Mouse (Mus musculus) intestine, embryonic 15.5 days (tissue): ENCODE measurements around the gene Prkd3. TPM values are rescaled to one million over a fixed set of nuclear protein-coding genes. Genes with fewer than 3 reads are reported as not detected.

Experiments used
- ATAC-seq: fragments of 200-750 bp; cut with Nextera tagmentation; 2 replicates; pipeline ENCODE4 v1.8.0; 2017; ENCODE audit warnings: moderate TSS enrichment, moderate library complexity
- H3K27ac ChIP-seq: fragments of 300-500 bp; sonication (generic); 2 replicates; pipeline ENCODE4 v1.5.1; 2015; ENCODE audit warnings: mild to moderate bottlenecking, inconsistent platforms
- H3K27me3 ChIP-seq: fragments of 300-500 bp; sonication (generic); replicated peaks from 2 replicates; pipeline ENCODE4 v1.6.1; 2015; ENCODE audit warnings: inconsistent platforms
- H3K36me3 ChIP-seq: fragments of 300-500 bp; sonication (generic); 2 replicates; pipeline ENCODE4 v1.6.1; 2015; ENCODE audit warnings: inconsistent platforms
- H3K4me1 ChIP-seq: fragments of 300-500 bp; sonication (generic); replicated peaks from 2 replicates; pipeline ENCODE4 v1.6.1; 2015; ENCODE audit warnings: inconsistent platforms
- H3K4me2 ChIP-seq: fragments of 300-500 bp; sonication (generic); replicated peaks from 2 replicates; pipeline ENCODE4 v1.6.1; 2015; ENCODE audit warnings: mild to moderate bottlenecking, inconsistent platforms
- H3K4me3 ChIP-seq: fragments of 300-500 bp; sonication (generic); replicated peaks from 2 replicates; pipeline ENCODE4 v1.5.1; 2015; ENCODE audit warnings: inconsistent platforms
- H3K9ac ChIP-seq: fragments of 300-500 bp; sonication (generic); 2 replicates; pipeline ENCODE4 v1.6.1; 2015; ENCODE audit warnings: inconsistent platforms
- H3K9me3 ChIP-seq: fragments of 300-500 bp; sonication (generic); 2 replicates; pipeline ENCODE4 v1.6.1; 2016; ENCODE audit warnings: inconsistent platforms
- WGBS: fragments of 180-500 bp; shearing (Covaris S2); methylation state at CpG from one replicate; pipeline ENCODE4 v1.1.7; 2015; 5-methylcytosine and 5-hydroxymethylcytosine counted together
- polyA plus RNA-seq: library from polyadenylated mRNA; unstranded; fragments of >200 nt; fragmentation: Nextera tagmentation; extraction: Ambion mirVana; gene quantifications from 2 replicates; pipeline ENCODE4 v1.2.1, GENCODE M21; 2015

Gene Prkd3
- polyA plus RNA-seq, 1 experiment from 2014 or later = 30.9 TPM

GRCm38 (mm10) chr17:79031569-79031968 lies 11.0 kb upstream of the Prkd3 start:
- Histone ChIP-seq H3K4me3 (no peak overlapping the region), H3K4me2 (no peak overlapping the region), H3K9me3 (no peaks in the 10 kb centered on the region), H3K9ac (no peak overlapping the region), H3K4me1 (no peaks in the 10 kb centered on the region), H3K36me3 (no peaks in the 10 kb centered on the region), H3K27me3 (no peaks in the 10 kb centered on the region), H3K27ac (no peak overlapping the region)
- 85% methylated on average over 5 of the region's 5 CpGs for WGBS
- ATAC-seq = no peak

- H3K27ac ChIP-seq = no peak overlapping the region
Observed at GRCm38 (mm10) chr17:79029226-79029625, 8.6 kb upstream of the Prkd3 start.

DNA sequence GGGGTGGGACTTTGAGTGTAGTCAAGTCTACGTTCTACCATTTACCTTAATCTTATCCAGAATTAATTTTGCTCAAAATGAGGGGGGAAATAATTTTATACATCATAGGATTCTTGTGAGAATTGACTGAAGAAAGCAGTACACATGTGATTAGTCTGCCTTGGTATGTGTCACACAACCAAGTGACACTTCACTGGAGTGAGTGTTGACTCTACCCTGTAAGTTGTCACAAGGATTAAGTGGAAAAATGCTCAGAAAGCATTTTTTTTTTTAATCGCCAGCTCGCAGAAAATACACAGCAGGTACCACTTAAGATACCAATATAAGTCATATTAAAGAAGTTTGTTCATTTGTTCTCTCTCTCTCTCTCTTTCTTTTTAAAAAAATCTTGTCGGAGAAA lies 3.9 kb upstream of the Prkd3 start:
- H3K4me2 ChIP-seq = no peak overlapping the region
- H3K4me3 ChIP-seq = no peak overlapping the region
- ATAC-seq = no peak
- no peak overlapping the region for H3K9ac ChIP-seq
- no peaks in the 10 kb centered on the region for H3K9me3 ChIP-seq
- H3K27ac ChIP-seq = no peak overlapping the region
- no peaks in the 10 kb centered on the region for H3K36me3 ChIP-seq
- no peaks in the 10 kb centered on the region for H3K4me1 ChIP-seq
- no peaks in the 10 kb centered on the region for H3K27me3 ChIP-seq
- WGBS = 76% methylated on average over 4 of the region's 4 CpGs

More at GRCm38 (mm10) chr17:79029226-79029625, 8.6 kb upstream of the Prkd3 start:
- Histone ChIP-seq H3K36me3 (no peaks in the 10 kb centered on the region), H3K27me3 (no peaks in the 10 kb centered on the region), H3K9me3 (no peaks in the 10 kb centered on the region), H3K4me2 (no peak overlapping the region), H3K4me3 (no peak overlapping the region), H3K4me1 (no peaks in the 10 kb centered on the region), H3K9ac (no peak overlapping the region)
- WGBS = 71% methylated on average over 3 of the region's 3 CpGs
- no peak for ATAC-seq

DNA sequence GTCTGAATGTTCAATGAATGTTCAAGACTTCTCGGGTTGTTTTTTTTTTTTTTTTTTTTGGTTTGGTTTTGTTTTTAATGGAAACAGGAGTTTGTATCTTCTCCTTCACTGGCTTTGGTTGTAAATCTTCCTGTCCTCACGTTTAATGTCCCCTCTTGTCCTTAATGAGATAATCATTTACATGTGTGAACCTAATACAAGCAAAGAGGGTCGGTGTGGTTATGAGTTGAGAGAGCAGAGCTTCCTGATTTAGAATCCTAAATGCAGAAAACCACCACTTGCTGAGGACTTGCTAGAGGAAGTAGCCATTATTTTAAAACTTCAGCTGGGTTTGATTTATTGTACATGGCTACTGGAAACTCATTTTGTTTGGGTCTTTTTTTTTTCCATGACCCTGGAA lies 2.1 kb upstream of the Prkd3 start:
- H3K9me3 ChIP-seq = no peaks in the 10 kb centered on the region
- H3K27ac ChIP-seq = no peak overlapping the region
- H3K36me3 ChIP-seq = no peaks in the 10 kb centered on the region
- H3K4me3 ChIP-seq = no peak overlapping the region
- H3K27me3 ChIP-seq = no peaks in the 10 kb centered on the region
- H3K4me1 ChIP-seq = peaks cover 3% of the 10 kb centered on the region; the same call in 1 of the 2 replicates
- H3K9ac ChIP-seq = no peak overlapping the region
- no peak for ATAC-seq
- WGBS = 32% methylated on average over 3 of the region's 3 CpGs
- H3K4me2 ChIP-seq = no peak overlapping the region

GRCm38 (mm10) chr17:79020984-79021335 lies 344 bp upstream of the Prkd3 start:
- no peaks in the 10 kb centered on the region for H3K27me3 ChIP-seq
- no peaks in the 10 kb centered on the region for H3K36me3 ChIP-seq
- no peak; the same call in none of the 2 replicates for ATAC-seq
- H3K27ac ChIP-seq = no peak overlapping the region
- H3K4me1 ChIP-seq = peaks cover 4% of the 10 kb centered on the region; the same call in 1 of the 2 replicates
- H3K4me2 ChIP-seq = peak overlapping the region; percentile 79
- peak overlapping the region; percentile 85 for H3K4me3 ChIP-seq
- H3K9me3 ChIP-seq = no peaks in the 10 kb centered on the region
- 2% methylated on average over 24 of the region's 24 CpGs for WGBS
- peak overlapping the region; percentile 78 for H3K9ac ChIP-seq

GRCm38 (mm10) chr17:79019726-79020207 lies 849 bp downstream of the Prkd3 start:
- Histone ChIP-seq H3K36me3 (no peaks in the 10 kb centered on the region), H3K4me1 (peaks cover 10% of the 10 kb centered on the region; the same call in 1 of the 2 replicates), H3K9ac (peak overlapping the region; percentile 78), H3K27ac (peak overlapping the region; percentile 89), H3K9me3 (no peaks in the 10 kb centered on the region), H3K27me3 (no peaks in the 10 kb centered on the region), H3K4me3 (peak overlapping the region; percentile 85), H3K4me2 (peak overlapping the region; percentile 79)
- ATAC-seq = no peak
- WGBS = under 1% methylated on average over 18 of the region's 18 CpGs

DNA sequence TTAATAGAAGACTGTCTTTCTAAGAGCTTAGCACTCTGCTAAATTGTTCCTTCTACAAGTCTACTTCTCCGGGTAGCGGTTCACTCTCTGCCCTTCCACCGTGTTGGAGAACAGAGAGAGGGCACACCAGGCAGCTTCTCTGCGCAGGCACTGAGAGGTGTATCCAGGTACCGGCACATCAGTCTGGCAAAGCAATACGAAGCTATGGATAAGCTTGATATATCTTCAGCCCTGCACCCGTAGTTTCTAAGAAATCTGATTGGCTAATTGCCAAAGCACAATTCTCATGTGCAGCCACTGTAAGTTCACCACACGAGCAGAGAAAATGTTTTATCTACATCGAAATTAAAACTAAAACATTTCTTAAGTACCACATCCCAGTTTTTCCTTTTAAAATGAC lies 2.2 kb downstream of the Prkd3 start:
- no peaks in the 10 kb centered on the region for H3K9me3 ChIP-seq
- no peaks in the 10 kb centered on the region for H3K27me3 ChIP-seq
- WGBS = 32% methylated on average over 9 of the region's 9 CpGs
- H3K4me1 ChIP-seq = peaks cover 10% of the 10 kb centered on the region; the same call in 1 of the 2 replicates
- peak overlapping the region; percentile 79 for H3K4me2 ChIP-seq
- 0 out of 2 replicates have a peak overlapping the region, but pooled peaks have one; percentile 23 for H3K9ac ChIP-seq
- no peak for ATAC-seq
- 0 out of 2 replicates have a peak overlapping the region, but pooled peaks have one; percentile 14 for H3K4me3 ChIP-seq
- no peak overlapping the region for H3K27ac ChIP-seq
- no peaks in the 10 kb centered on the region for H3K36me3 ChIP-seq

- H3K27ac ChIP-seq = no peak overlapping the region
- no peak overlapping the region for H3K4me3 ChIP-seq
- no peak overlapping the region for H3K9ac ChIP-seq
- no peak overlapping the region for H3K4me2 ChIP-seq
- WGBS = 60% methylated on average over 10 of the region's 10 CpGs
- no peaks in the 10 kb centered on the region for H3K9me3 ChIP-seq
- no peaks in the 10 kb centered on the region for H3K27me3 ChIP-seq
- no peaks in the 10 kb centered on the region for H3K36me3 ChIP-seq
- peaks cover 10% of the 10 kb centered on the region; the same call in 1 of the 2 replicates for H3K4me1 ChIP-seq
- ATAC-seq = no peak
Observed at GRCm38 (mm10) chr17:79015831-79016230, 4.8 kb downstream of the Prkd3 start.

DNA sequence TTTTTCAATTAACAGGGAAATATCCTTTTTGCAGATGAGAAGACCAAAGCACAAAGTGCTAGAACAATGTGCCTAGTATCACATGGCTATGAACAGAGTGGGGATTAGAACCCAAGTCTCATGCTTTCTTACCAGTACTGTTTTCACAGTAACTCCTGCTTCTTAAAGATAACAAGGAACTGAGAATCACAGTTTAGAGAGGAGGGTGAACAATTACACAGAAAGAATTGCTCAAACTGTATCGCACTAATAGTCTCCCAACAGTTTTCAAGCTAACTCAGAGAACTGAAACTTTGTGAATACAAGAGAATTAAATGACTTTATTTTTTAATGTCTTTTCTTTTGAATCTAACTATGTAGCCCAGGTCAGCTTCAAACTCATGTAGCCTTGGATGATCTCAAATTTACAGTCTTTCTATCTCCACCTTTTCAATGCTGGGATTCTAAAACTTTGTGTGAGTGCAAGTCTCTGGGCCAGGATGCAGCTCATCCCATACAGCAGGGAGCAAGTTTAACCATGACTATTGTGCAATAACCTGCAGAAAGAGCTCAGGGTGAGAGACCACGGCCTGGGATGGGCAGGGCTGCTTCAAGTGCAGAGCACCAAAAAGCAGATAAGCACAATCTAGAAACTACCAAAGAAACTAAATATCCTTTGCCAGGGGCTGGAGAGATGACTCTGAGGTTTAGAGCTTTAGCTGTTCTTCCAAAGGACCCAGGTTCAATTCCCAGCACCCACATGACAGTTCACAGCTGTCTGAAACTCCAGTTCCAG lies 5.5 kb downstream of the Prkd3 start:
- 83% methylated on average over 2 of the region's 2 CpGs for WGBS
- no peak overlapping the region for H3K9ac ChIP-seq
- ATAC-seq = no peak
- no peak overlapping the region for H3K27ac ChIP-seq
- H3K36me3 ChIP-seq = no peaks in the 10 kb centered on the region
- no peaks in the 10 kb centered on the region for H3K9me3 ChIP-seq
- H3K27me3 ChIP-seq = no peaks in the 10 kb centered on the region
- peaks cover 10% of the 10 kb centered on the region; the same call in 1 of the 2 replicates for H3K4me1 ChIP-seq
- H3K4me3 ChIP-seq = no peak overlapping the region
- H3K4me2 ChIP-seq = no peak overlapping the region

DNA sequence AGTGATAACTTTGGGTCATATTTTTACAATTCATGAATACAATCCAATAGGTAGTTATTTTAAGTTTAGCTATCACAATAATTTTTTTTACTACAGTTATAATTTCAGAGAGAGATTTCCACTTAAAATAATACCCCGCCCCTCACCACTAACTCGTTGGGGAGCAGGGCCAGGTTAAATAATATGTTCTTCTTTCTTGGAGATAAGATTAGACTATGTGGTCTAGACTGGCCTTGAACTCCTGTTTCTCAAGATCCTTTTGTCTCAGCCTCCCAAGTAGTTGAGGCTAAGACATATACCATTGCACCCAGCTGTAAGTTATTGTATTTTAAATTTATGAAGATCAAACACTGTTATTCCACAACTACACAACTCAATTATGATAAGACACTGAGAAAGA lies 7.0 kb downstream of the Prkd3 start:
- Histone ChIP-seq H3K27ac (no peak overlapping the region), H3K27me3 (no peaks in the 10 kb centered on the region), H3K9me3 (no peaks in the 10 kb centered on the region), H3K9ac (no peak overlapping the region), H3K4me3 (no peak overlapping the region), H3K4me1 (peaks cover 10% of the 10 kb centered on the region; the same call in 1 of the 2 replicates), H3K36me3 (no peaks in the 10 kb centered on the region), H3K4me2 (no peak overlapping the region)
- WGBS = 67% methylated on average over 2 of the region's 2 CpGs
- no peak for ATAC-seq

DNA sequence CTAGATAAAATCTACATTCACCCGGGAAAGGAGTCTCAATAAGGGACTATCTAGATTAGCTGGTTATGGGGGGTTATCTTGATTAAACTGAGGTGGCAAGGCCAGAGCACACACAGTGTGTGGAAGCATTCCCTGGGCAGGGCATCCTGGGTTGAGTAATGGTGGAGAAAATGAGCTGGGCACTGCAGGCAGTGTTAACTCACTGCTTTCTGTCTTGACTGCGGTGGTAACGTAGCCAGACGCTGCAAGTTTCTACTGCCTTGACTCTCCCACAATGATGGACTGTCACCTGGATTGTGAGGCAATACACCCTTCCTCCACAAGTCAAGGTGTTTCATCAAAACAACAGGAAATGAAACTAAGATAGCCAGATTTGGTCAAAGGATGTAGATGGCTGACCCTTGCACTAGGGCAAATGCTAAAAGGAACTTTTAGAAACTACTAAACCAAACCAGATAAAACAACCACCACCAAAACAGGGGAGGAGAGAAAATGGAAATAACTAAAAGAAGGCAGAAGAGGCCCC lies 20.8 kb downstream of the Prkd3 start:
- Histone ChIP-seq H3K27me3 (no peaks in the 10 kb centered on the region), H3K9me3 (no peaks in the 10 kb centered on the region), H3K4me1 (no peaks in the 10 kb centered on the region), H3K36me3 (no peaks in the 10 kb centered on the region), H3K4me2 (no peak overlapping the region), H3K4me3 (no peak overlapping the region), H3K9ac (no peak overlapping the region), H3K27ac (no peak overlapping the region)
- ATAC-seq = no peak
- 79% methylated on average over 4 of the region's 4 CpGs for WGBS

DNA sequence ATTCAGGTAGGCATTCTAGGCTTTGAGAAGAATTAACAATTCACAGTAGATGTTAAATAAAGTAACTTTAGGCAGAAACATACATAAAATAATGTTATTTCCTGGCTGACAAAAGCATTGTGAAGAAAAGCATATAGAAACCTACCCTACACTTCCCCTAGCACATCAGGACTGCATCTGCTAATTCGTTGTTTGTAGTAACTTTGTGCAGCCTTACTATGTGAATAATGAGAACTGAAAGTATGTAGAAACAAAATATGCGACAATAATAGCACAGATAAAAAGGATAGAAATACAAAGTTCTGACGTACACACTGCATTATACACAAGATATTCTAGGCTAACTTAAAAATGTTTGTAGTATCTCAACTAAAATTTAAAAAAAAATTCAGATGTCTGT lies 21.4 kb downstream of the Prkd3 start:
- Histone ChIP-seq H3K4me2 (no peak overlapping the region), H3K27ac (no peak overlapping the region), H3K4me3 (no peak overlapping the region), H3K9me3 (no peaks in the 10 kb centered on the region), H3K4me1 (no peaks in the 10 kb centered on the region), H3K9ac (no peak overlapping the region), H3K36me3 (no peaks in the 10 kb centered on the region), H3K27me3 (no peaks in the 10 kb centered on the region)
- ATAC-seq = no peak
- WGBS = 88% methylated on average over 3 of the region's 3 CpGs

GRCm38 (mm10) chr17:78998130-78998529 lies 22.5 kb downstream of the Prkd3 start:
- Histone ChIP-seq H3K27ac (no peak overlapping the region), H3K9me3 (no peaks in the 10 kb centered on the region), H3K36me3 (no peaks in the 10 kb centered on the region), H3K4me2 (no peak overlapping the region), H3K9ac (no peak overlapping the region), H3K4me3 (no peak overlapping the region), H3K27me3 (no peaks in the 10 kb centered on the region), H3K4me1 (no peaks in the 10 kb centered on the region)
- 72% methylated on average over 2 of the region's 2 CpGs for WGBS
- ATAC-seq = no peak
